Mouse (Mus musculus) heart, embryonic 13.5 days (tissue): ENCODE measurements around the gene Vps37c. TPM values are rescaled to one million over a fixed set of nuclear protein-coding genes. Genes with fewer than 3 reads are reported as not detected.
A peak's percentile ranks its signal among the peaks of the same experiment; 100 is the strongest.

Source experiments
- ATAC-seq: fragments of 200-750 bp; cut with Nextera tagmentation; 2 replicates; pipeline ENCODE4 v1.8.0; 2017; ENCODE audit warnings: moderate TSS enrichment; ENCODE audit not compliant: insufficient number of reproducible peaks, low FRiP score, low TSS enrichment; ENCODE audit errors: extremely low read depth
- H3K27ac ChIP-seq: fragments of 300-500 bp; sonication (generic); replicated peaks from 2 replicates; pipeline ENCODE4 v1.5.1; 2015; ENCODE audit warnings: moderate library complexity, mild to moderate bottlenecking, inconsistent platforms
- H3K27me3 ChIP-seq: fragments of 300-500 bp; sonication (generic); replicated peaks from 2 replicates; pipeline ENCODE4 v1.6.1; 2015; ENCODE audit warnings: mild to moderate bottlenecking, inconsistent platforms
- H3K36me3 ChIP-seq: fragments of 300-500 bp; sonication (generic); 2 replicates; pipeline ENCODE4 v1.6.1; 2015; ENCODE audit warnings: mild to moderate bottlenecking, inconsistent platforms
- H3K4me1 ChIP-seq: fragments of 300-500 bp; sonication (generic); 2 replicates; pipeline ENCODE4 v1.6.1; 2015; ENCODE audit warnings: inconsistent platforms
- H3K4me2 ChIP-seq: fragments of 300-500 bp; sonication (generic); 2 replicates; pipeline ENCODE4 v1.6.1; 2015; ENCODE audit warnings: inconsistent platforms, mild to moderate bottlenecking, moderate library complexity
- H3K4me3 ChIP-seq: fragments of 300-500 bp; sonication (generic); 2 replicates; pipeline ENCODE4 v1.5.1; 2015; ENCODE audit warnings: moderate library complexity, mild to moderate bottlenecking, inconsistent platforms
- H3K9ac ChIP-seq: fragments of 300-500 bp; sonication (generic); 2 replicates; pipeline ENCODE4 v1.6.1; 2015; ENCODE audit warnings: inconsistent platforms, mild to moderate bottlenecking, moderate library complexity
- H3K9me3 ChIP-seq: fragments of 300-500 bp; sonication (generic); 2 replicates; pipeline ENCODE4 v1.6.1; 2016; ENCODE audit warnings: inconsistent platforms
- WGBS: fragments of 180-500 bp; shearing (Covaris S2); methylation state at CpG from one replicate; pipeline ENCODE4 v1.1.7; 2015; ENCODE audit warnings: mixed read lengths; 5-methylcytosine and 5-hydroxymethylcytosine counted together
- polyA plus RNA-seq: library from polyadenylated mRNA; unstranded; fragments of >200 nt; fragmentation: Nextera tagmentation; extraction: Ambion mirVana; gene quantifications from 2 replicates; pipeline ENCODE4 v1.2.1, GENCODE M21; 2015

The Vps37c gene
- polyA plus RNA-seq, 1 experiment from 2014 or later = 28.4 TPM

GRCm38 (mm10) chr19:10714168-10714567 is 25.6 kb downstream of the Vps37c start:
- no peak for ATAC-seq

DNA sequence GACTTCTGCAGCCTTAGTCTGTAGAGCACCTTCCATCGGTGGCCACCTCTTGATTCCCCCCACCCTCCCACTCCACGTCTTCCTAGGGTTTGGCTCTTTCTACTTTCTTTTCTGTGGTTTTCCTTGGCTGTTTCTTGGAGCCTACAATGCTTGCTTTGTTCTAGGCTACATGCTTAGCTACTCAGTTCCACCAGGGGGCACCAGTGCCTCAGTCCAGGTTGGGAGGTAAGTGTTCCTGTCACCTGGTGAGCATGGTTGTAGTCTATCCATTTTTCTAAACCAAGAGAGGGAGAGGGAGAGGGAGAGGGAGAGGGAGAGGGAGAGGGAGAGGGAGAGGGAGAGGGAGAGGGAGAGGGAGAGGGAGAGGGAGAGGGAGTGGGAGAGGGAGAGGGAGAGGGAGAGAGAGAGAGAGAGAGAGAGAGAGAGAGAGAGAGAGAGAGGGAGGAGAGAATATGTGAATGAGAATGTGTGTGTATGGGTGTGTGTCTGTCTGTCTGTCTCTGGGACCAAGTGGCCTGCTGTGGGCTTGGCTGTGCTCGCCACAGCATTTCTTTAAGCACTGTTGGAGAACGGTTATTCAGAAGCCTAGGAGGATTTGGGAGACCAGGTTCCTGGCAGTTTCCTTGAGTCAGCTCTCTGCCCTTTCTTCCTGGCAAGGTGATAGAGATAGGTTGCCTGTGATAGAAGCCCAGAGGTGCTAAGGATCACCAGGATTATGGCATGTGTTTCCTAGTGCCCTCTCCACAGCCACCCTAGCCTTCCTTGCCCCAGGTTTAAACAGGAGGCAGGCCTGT is 26.3 kb downstream of the Vps37c start:
- Histone ChIP-seq H3K27me3 (no peaks in the 10 kb centered on the region), H3K27ac (no peak overlapping the region), H3K36me3 (peaks cover 45% of the 10 kb centered on the region), H3K9me3 (no peaks in the 10 kb centered on the region), H3K9ac (no peak overlapping the region), H3K4me3 (no peak overlapping the region), H3K4me1 (peaks cover 26% of the 10 kb centered on the region), H3K4me2 (no peak overlapping the region)
- WGBS = 50% methylated on average over 4 of the region's 4 CpGs
- ATAC-seq = no peak

More at GRCm38 (mm10) chr19:10714168-10714567, 25.6 kb downstream of the Vps37c start:
- Histone ChIP-seq H3K36me3 (peaks cover 45% of the 10 kb centered on the region), H3K4me1 (peaks cover 28% of the 10 kb centered on the region), H3K4me3 (no peak overlapping the region), H3K9me3 (no peaks in the 10 kb centered on the region), H3K4me2 (no peak overlapping the region), H3K27me3 (no peaks in the 10 kb centered on the region), H3K27ac (no peak overlapping the region), H3K9ac (no peak overlapping the region)
- WGBS = 86% methylated on average over 6 of the region's 6 CpGs

DNA sequence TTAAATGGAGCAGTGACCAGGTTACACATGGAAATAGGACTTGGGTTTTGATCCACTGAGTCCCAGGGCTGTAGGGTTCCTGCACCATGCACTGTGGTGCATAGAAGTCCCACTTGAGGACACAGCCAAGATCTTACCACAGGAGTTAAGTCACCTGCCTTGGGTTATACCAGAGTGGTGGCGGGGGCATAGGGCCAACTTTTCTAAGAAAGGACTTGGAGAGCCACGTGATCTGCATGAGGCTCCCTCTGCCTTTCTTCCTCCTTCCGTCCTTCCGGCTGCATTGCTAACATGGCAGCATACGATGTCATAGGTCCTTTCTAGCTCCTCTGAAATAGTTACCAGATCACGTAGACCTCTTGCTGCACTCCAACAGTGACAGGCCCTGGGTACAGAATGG is 26.9 kb downstream of the Vps37c start:
- Histone ChIP-seq H3K36me3 (peaks cover 40% of the 10 kb centered on the region), H3K4me2 (no peak overlapping the region), H3K27ac (no peak overlapping the region), H3K9me3 (no peaks in the 10 kb centered on the region), H3K9ac (no peak overlapping the region), H3K4me3 (no peak overlapping the region), H3K4me1 (peaks cover 26% of the 10 kb centered on the region), H3K27me3 (no peaks in the 10 kb centered on the region)
- 90% methylated on average over 6 of the region's 6 CpGs for WGBS
- ATAC-seq = no peak; the same call in 1 of the 2 replicates

DNA sequence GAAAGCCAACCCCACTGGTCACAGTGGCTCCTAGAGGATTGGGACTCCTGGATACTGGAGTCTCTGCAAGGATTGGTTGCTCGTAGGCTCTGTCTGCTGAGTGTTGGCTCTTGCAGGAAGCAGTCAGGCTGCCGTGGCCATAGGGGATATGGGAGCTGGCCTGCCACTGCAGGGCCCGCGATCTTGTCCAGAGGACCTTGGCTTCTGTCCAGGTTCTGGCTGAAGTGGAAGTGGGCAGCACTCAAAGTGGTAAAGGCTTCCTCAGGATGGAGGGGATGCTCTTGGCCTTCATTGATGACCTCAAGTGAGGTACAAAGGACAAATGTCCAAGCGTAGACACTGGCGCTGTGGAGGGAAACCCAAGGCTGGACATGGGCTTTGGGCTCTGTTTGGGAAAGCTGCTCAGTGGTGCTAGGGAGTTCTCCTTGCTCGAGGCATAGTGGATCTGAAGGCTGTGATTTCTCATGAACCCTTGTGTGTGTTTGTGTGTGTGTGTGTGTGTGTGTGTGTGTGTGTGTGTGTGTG is 29.8 kb downstream of the Vps37c start:
- 47% methylated on average over 7 of the region's 7 CpGs for WGBS
- peak; percentile 21; the same call in 1 of the 2 replicates for ATAC-seq

DNA sequence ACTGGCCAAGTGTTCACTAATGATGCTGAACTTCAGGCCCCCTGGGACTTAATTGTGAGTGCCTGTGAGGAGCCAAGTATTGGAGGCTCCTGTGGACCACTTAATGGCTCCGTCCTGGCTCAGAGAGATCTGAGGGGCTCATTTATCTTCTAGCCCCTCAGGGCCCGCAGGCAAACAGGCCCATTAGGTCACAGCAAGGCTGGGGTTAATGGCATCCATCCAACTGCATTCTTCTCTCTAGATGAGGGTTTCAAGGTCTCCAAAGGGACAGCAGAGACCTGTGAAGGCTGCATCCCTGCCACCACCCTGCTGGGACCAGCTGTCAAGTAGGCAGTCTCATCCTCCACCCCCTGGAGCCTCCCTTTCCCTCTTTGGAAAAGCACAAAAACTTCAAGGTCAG is 31.2 kb downstream of the Vps37c start:
- peak overlapping the region; percentile 34 for H3K27ac ChIP-seq
- peak overlapping the region; percentile 12; the same call in 1 of the 2 replicates for H3K4me2 ChIP-seq
- H3K9me3 ChIP-seq = no peaks in the 10 kb centered on the region
- H3K9ac ChIP-seq = peak overlapping the region; percentile 8; the same call in 1 of the 2 replicates
- no peaks in the 10 kb centered on the region; the same call in 1 of the 2 replicates for H3K27me3 ChIP-seq
- no peak for ATAC-seq
- peaks cover 34% of the 10 kb centered on the region for H3K4me1 ChIP-seq
- H3K36me3 ChIP-seq = no peaks in the 10 kb centered on the region
- H3K4me3 ChIP-seq = no peak overlapping the region
- 36% methylated on average over 2 of the region's 2 CpGs for WGBS

More for the DNA sequence above, 29.8 kb downstream of the Vps37c start:
- Histone ChIP-seq H3K27me3 (no peaks in the 10 kb centered on the region; the same call in 1 of the 2 replicates), H3K4me1 (peaks cover 34% of the 10 kb centered on the region), H3K36me3 (peaks cover 12% of the 10 kb centered on the region), H3K27ac (no peak overlapping the region), H3K4me2 (no peak overlapping the region), H3K4me3 (no peak overlapping the region), H3K9me3 (no peaks in the 10 kb centered on the region), H3K9ac (peak overlapping the region; percentile 28; the same call in 1 of the 2 replicates)

- Histone ChIP-seq H3K4me3 (no peak overlapping the region), H3K4me1 (peaks cover 34% of the 10 kb centered on the region), H3K9me3 (no peaks in the 10 kb centered on the region), H3K36me3 (no peaks in the 10 kb centered on the region), H3K4me2 (peak overlapping the region; percentile 12; the same call in 1 of the 2 replicates), H3K9ac (peak overlapping the region; percentile 8; the same call in 1 of the 2 replicates), H3K27ac (peak overlapping the region; percentile 34; the same call in 1 of the 2 replicates), H3K27me3 (no peaks in the 10 kb centered on the region; the same call in 1 of the 2 replicates)
- no peak for ATAC-seq
- 29% methylated on average over 3 of the region's 3 CpGs for whole genome bisulfite sequencing
Measured at GRCm38 (mm10) chr19:10720524-10720923, 32.0 kb downstream of the Vps37c start.

DNA sequence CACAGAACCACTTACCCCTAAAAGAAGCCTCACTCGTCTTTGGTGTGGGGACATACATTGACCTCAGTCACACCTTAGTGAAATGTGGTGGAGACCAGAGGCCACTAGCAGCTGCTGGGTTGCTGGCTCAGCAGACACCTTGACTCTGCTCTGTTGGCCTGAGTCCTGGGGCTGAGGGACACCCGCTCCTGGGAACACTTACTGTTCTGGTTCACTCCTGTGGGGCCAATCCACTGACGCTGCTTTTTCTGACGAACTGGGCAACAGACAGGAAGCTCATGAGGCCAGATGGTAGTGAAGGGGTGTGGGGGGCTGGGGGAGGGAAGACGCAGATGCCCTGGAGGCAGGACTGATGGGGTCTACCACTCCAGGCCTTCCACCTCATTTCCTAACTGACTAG is 32.5 kb downstream of the Vps37c start:
- H3K27ac ChIP-seq = no peak overlapping the region
- no peak overlapping the region for H3K4me2 ChIP-seq
- no peak overlapping the region for H3K9ac ChIP-seq
- no peak overlapping the region for H3K4me3 ChIP-seq
- no peaks in the 10 kb centered on the region for H3K36me3 ChIP-seq
- H3K9me3 ChIP-seq = no peaks in the 10 kb centered on the region
- WGBS = 44% methylated on average over 5 of the region's 5 CpGs
- peaks cover 34% of the 10 kb centered on the region for H3K4me1 ChIP-seq
- no peak for ATAC-seq
- no peaks in the 10 kb centered on the region; the same call in 1 of the 2 replicates for H3K27me3 ChIP-seq

DNA sequence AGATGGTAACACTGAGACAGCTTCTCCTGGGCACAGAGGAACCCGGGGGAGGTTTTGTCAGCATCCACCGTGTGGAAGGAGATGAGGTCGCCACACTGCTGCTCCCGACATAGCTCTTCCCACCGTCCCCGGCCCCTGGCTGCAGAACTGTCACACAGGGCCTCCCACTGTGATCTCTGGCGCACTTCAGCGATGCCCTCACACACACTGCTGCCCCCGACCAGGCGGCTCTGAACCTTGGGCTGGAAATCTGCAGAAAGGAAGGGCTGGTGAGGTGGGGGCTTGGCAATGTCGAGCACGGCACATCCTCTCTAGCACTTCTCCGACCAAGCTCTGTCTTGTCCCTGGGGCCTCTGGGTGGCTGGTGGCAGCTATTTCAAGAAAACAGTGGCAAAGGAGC is 34.5 kb downstream of the Vps37c start:
- 10% methylated on average over 13 of the region's 13 CpGs for WGBS
- Histone ChIP-seq H3K27me3 (no peaks in the 10 kb centered on the region; the same call in 1 of the 2 replicates), H3K4me3 (no peak overlapping the region), H3K36me3 (no peaks in the 10 kb centered on the region), H3K9ac (no peak overlapping the region; the same call in none of the 2 replicates), H3K9me3 (no peaks in the 10 kb centered on the region), H3K4me2 (peak overlapping the region; percentile 20), H3K27ac (no peak overlapping the region), H3K4me1 (peaks cover 30% of the 10 kb centered on the region)
- no peak for ATAC-seq

DNA sequence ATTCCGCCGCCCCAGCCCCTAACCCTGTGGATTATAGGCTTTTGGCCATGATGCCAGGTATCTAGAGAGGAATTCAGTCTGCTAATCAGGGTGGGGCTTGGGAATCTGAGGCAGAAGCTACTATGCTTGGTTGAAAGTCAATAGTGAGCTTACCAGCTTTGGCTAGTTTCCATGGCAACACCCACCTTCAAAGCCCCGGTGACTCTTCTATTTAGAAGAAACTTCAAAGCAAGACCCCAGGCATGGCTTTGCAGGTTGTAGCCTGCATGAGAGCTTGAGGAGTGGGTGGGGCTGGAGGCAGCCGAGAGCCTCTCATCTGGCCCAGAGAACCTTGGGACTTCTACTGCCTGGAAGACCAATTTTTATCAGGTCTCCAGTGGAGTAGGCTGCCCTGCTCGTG is 35.1 kb downstream of the Vps37c start:
- no peak overlapping the region for H3K9ac ChIP-seq
- no peak overlapping the region for H3K27ac ChIP-seq
- H3K4me2 ChIP-seq = no peak overlapping the region
- no peaks in the 10 kb centered on the region for H3K9me3 ChIP-seq
- H3K4me3 ChIP-seq = no peak overlapping the region
- no peaks in the 10 kb centered on the region for H3K36me3 ChIP-seq
- 46% methylated on average over 5 of the region's 5 CpGs for WGBS
- no peaks in the 10 kb centered on the region; the same call in 1 of the 2 replicates for H3K27me3 ChIP-seq
- peaks cover 26% of the 10 kb centered on the region for H3K4me1 ChIP-seq
- ATAC-seq = no peak

GRCm38 (mm10) chr19:10724629-10725363 is 36.3 kb downstream of the Vps37c start:
- H3K9ac ChIP-seq = no peak overlapping the region
- no peak overlapping the region for H3K27ac ChIP-seq
- 63% methylated on average over 13 of the region's 13 CpGs for WGBS
- H3K4me1 ChIP-seq = peaks cover 22% of the 10 kb centered on the region
- H3K4me2 ChIP-seq = no peak overlapping the region
- no peaks in the 10 kb centered on the region for H3K9me3 ChIP-seq
- no peak for ATAC-seq
- H3K4me3 ChIP-seq = no peak overlapping the region
- no peaks in the 10 kb centered on the region; the same call in 1 of the 2 replicates for H3K27me3 ChIP-seq
- H3K36me3 ChIP-seq = no peaks in the 10 kb centered on the region

DNA sequence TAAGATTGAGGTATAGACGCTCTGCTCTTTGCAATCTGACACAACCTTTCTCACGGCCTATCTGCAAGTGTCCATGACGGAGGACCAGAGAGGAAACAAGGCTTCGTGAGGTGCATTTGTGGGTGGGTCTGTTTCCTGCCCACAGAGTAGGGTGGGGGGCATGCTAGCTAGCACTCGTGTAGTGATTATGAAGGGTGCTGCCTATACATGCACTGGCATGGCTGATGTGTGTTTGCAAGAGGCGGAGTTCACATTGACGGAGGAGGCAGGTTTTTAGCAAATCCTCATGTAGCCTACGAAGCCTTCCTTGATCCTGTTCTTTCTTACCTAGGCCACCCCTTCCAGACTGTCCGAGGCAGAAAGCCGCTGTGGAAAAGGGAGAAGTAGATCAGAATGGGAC is 41.4 kb downstream of the Vps37c start:
- Histone ChIP-seq H3K27me3 (no peaks in the 10 kb centered on the region), H3K9ac (no peak overlapping the region), H3K36me3 (no peaks in the 10 kb centered on the region), H3K4me3 (no peak overlapping the region), H3K9me3 (no peaks in the 10 kb centered on the region), H3K27ac (no peak overlapping the region), H3K4me1 (peaks cover 9% of the 10 kb centered on the region; the same call in 1 of the 2 replicates), H3K4me2 (no peak overlapping the region)
- ATAC-seq = no peak
- WGBS = 72% methylated on average over 10 of the region's 10 CpGs
